Mouse (Mus musculus): ENCODE measurements around the gene Gng2.

Gng2 gene

GRCm38 (mm10) chr14:19976421-19977270 lies 781 bp downstream of the Gng2 start:
- no peak for DNase-seq (ENCODE audit: low spot score)

- no peak for DNase-seq (ENCODE audit: low spot score)
Measured at GRCm38 (mm10) chr14:19974978-19975493, 2.4 kb downstream of the Gng2 start.

- no peak for DNase-seq (ENCODE audit: low spot score)
Measured at GRCm38 (mm10) chr14:19974429-19974828, 3.0 kb downstream of the Gng2 start.

- DNase-seq (ENCODE audit: low spot score): no peak
Measured at GRCm38 (mm10) chr14:19972316-19973029, 5.0 kb downstream of the Gng2 start.

- DNase-seq (ENCODE audit: low spot score): no peak
Measured at GRCm38 (mm10) chr14:19970845-19971244, 6.6 kb downstream of the Gng2 start.

- no peak for DNase-seq (ENCODE audit: low spot score)
Measured at GRCm38 (mm10) chr14:19970106-19970785, 7.2 kb downstream of the Gng2 start.

GRCm38 (mm10) chr14:19969566-19969965 lies 7.9 kb downstream of the Gng2 start:
- no peak for DNase-seq (ENCODE audit: low spot score)

GRCm38 (mm10) chr14:19969011-19969521 lies 8.4 kb downstream of the Gng2 start:
- no peak for DNase-seq (ENCODE audit: low spot score)

- DNase-seq (ENCODE audit: low spot score): peak; percentile 19
Measured at GRCm38 (mm10) chr14:19968321-19969010, 9.0 kb downstream of the Gng2 start.

GRCm38 (mm10) chr14:19967482-19967881 lies 9.9 kb downstream of the Gng2 start:
- DNase-seq (ENCODE audit: low spot score): no peak

GRCm38 (mm10) chr14:19963961-19964505 lies 13.4 kb downstream of the Gng2 start:
- DNase-seq (ENCODE audit: low spot score): no peak

GRCm38 (mm10) chr14:19961924-19962915 lies 15.2 kb downstream of the Gng2 start:
- DNase-seq (ENCODE audit: low spot score): no peak

- no peak for DNase-seq (ENCODE audit: low spot score)
Measured at GRCm38 (mm10) chr14:19959860-19960259, 17.6 kb downstream of the Gng2 start.

- no peak for DNase-seq (ENCODE audit: low spot score)
Measured at GRCm38 (mm10) chr14:19955077-19955476, 22.4 kb downstream of the Gng2 start.

GRCm38 (mm10) chr14:19950812-19951211 lies 26.6 kb downstream of the Gng2 start:
- no peak for DNase-seq (ENCODE audit: low spot score)

- DNase-seq (ENCODE audit: low spot score): no peak
Measured at GRCm38 (mm10) chr14:19949475-19949874, 28.0 kb downstream of the Gng2 start.

- no peak for DNase-seq (ENCODE audit: low spot score)
Measured at GRCm38 (mm10) chr14:19946221-19946620, 31.2 kb downstream of the Gng2 start.

GRCm38 (mm10) chr14:19942732-19943131 lies 34.7 kb downstream of the Gng2 start:
- no peak for DNase-seq (ENCODE audit: low spot score)

GRCm38 (mm10) chr14:19942329-19942728 lies 35.1 kb downstream of the Gng2 start:
- no peak for DNase-seq (ENCODE audit: low spot score)

- no peak for DNase-seq (ENCODE audit: low spot score)
Measured at GRCm38 (mm10) chr14:19940066-19940465, 37.4 kb downstream of the Gng2 start.
